Mouse (Mus musculus) midbrain, embryonic 10.5 days (tissue): ENCODE data around the gene Arsa. TPM values are rescaled to one million over a fixed set of nuclear protein-coding genes. Genes with fewer than 3 reads are reported as not detected.

ENCODE experiments used
- polyA plus RNA-seq: library from polyadenylated mRNA; unstranded; fragments of >200 nt; fragmentation: Nextera tagmentation; extraction: Ambion mirVana; gene quantifications from 2 replicates; pipeline ENCODE4 v1.2.1, GENCODE M21; 2016

Gene Arsa
- polyA plus RNA-seq, 1 experiment from 2014 or later: 13.5 TPM

Other genes starting within 250 kb of the Arsa start
- 78.3 and 93.5 TPM in 2 replicates for gene Sbf1, start 162.1 kb downstream of the Arsa start, polyA plus RNA-seq
- gene Adm2, start 154.7 kb downstream of the Arsa start, polyA plus RNA-seq: 0.20 and 0.21 TPM in 2 replicates
- gene Miox, start 143.0 kb downstream of the Arsa start, polyA plus RNA-seq: not detected in 2 replicates
- 53.7 and 56.2 TPM in 2 replicates for gene Lmf2, start 121.8 kb downstream of the Arsa start, polyA plus RNA-seq
- 191 and 197 TPM in 2 replicates for gene Ncaph2, start 121.7 kb downstream of the Arsa start, polyA plus RNA-seq
- gene Sco2, start 103.6 kb downstream of the Arsa start, polyA plus RNA-seq: 6.4 and 7.1 TPM in 2 replicates
- gene Tymp, start 100.4 kb downstream of the Arsa start, polyA plus RNA-seq: 1.5 and 1.6 TPM in 2 replicates
- gene Odf3b, start 98.1 kb downstream of the Arsa start, polyA plus RNA-seq: 0.11 and 0.99 TPM in 2 replicates
- not detected in 2 replicates for gene Klhdc7b, start 92.5 kb downstream of the Arsa start, polyA plus RNA-seq
- gene Syce3, start 66.9 kb downstream of the Arsa start, polyA plus RNA-seq: not detected in 2 replicates
- gene Cpt1b, start 51.6 kb downstream of the Arsa start, polyA plus RNA-seq: 0.83 and 0.97 TPM in 2 replicates
- gene C730034F03Rik, start 47.8 kb downstream of the Arsa start, polyA plus RNA-seq: 4.7 and 5.4 TPM in 2 replicates
- gene Gm44502, start 47.7 kb downstream of the Arsa start, polyA plus RNA-seq: 0.20 TPM in 1 of 2 replicates, not detected in the other
- gene Chkb, start 47.5 kb downstream of the Arsa start, polyA plus RNA-seq: 44.1 and 53.4 TPM in 2 replicates
- 26.4 and 38.3 TPM in 2 replicates for gene Mapk8ip2, start 23.5 kb downstream of the Arsa start, polyA plus RNA-seq
- 2.1 and 2.6 TPM in 2 replicates for gene Shank3, start 22.2 kb upstream of the Arsa start, polyA plus RNA-seq
- gene Acr, start 90.9 kb upstream of the Arsa start, polyA plus RNA-seq: 0.10 and 0.47 TPM in 2 replicates
- gene Rabl2, start 114.5 kb upstream of the Arsa start, polyA plus RNA-seq: 80.1 and 80.7 TPM in 2 replicates